Mouse (Mus musculus) G1E (cell line): Measurements from ENCODE around the gene Fam171a2. TPM values are rescaled to one million over a fixed set of nuclear protein-coding genes. Genes with fewer than 3 reads are reported as not detected.
A peak's percentile ranks its signal among the peaks of the same experiment; 100 is the strongest.

ENCODE experiments used
- ATAC-seq: 2 replicates; pipeline ENCODE4 v1.8.0; 2016; ENCODE audit warnings: mild to moderate bottlenecking; ENCODE audit not compliant: insufficient number of reproducible peaks, poor library complexity, low FRiP score, severe bottlenecking; ENCODE audit errors: extremely low read depth
- DNase-seq: peaks from one replicate; pipeline ENCODE4 v3.0.0; 2012; ENCODE audit warnings: low spot score
- H3K27me3 ChIP-seq: 2 replicates; pipeline ENCODE4 v1.6.1; 2012; ENCODE audit warnings: mild to moderate bottlenecking, low read length, inconsistent platforms; ENCODE audit not compliant: insufficient read depth
- H3K36me3 ChIP-seq: replicated peaks from 2 replicates; pipeline ENCODE3; 2012; ENCODE audit warnings: mild to moderate bottlenecking, inconsistent platforms
- H3K4me1 ChIP-seq: 2 replicates; pipeline ENCODE4 v1.6.1; 2012; ENCODE audit warnings: low read depth, low read length, inconsistent platforms, mixed read lengths; ENCODE audit not compliant: insufficient read depth
- H3K4me3 ChIP-seq: 2 replicates; pipeline ENCODE4 v1.5.1; 2012; ENCODE audit warnings: low read depth, mild to moderate bottlenecking, inconsistent platforms, low read length, moderate library complexity, mixed read lengths
- H3K9me3 ChIP-seq: replicated peaks from 2 replicates; pipeline ENCODE4 v1.6.1; 2012; ENCODE audit warnings: inconsistent platforms
- CTCF ChIP-seq: IDR thresholded peaks from 2 replicates; pipeline ENCODE4 v1.5.1; 2012; ENCODE audit warnings: low read depth, low read length, inconsistent platforms, mixed read lengths
- GATA1 ChIP-seq: IDR thresholded peaks from 2 replicates; pipeline ENCODE4 v1.6.1; 2012; ENCODE audit warnings: borderline replicate concordance, low read length, inconsistent platforms, mixed read lengths
- GATA2 ChIP-seq: IDR thresholded peaks from 2 replicates; pipeline ENCODE4 v1.6.1; 2012; ENCODE audit warnings: low read depth, low read length, inconsistent platforms, borderline replicate concordance
- POLR2AphosphoS5 ChIP-seq: IDR thresholded peaks from 2 replicates; pipeline ENCODE4 v1.6.1; 2012; ENCODE audit warnings: low read depth, low read length, inconsistent platforms; ENCODE audit not compliant: insufficient replicate concordance
- TAL1 ChIP-seq: conservative IDR thresholded peaks from 2 replicates; pipeline ENCODE4 v1.6.1; 2012; ENCODE audit warnings: low read depth, low read length, inconsistent platforms, mixed read lengths
- polyA plus RNA-seq: library from polyadenylated mRNA; stranded (reverse); fragments of >175 nt; gene quantifications from 2 replicates; pipeline ENCODE4 v1.2.3, GENCODE M21; 2012
- total RNA-seq, 2 experiments: library from RNA; stranded (forward) in 1 of 2; stranded (reverse) in 1 of 2; fragments of 200-1000 nt in 1 of 2; fragments of >200 nt in 1 of 2; fragmentation: Nextera tagmentation in 1 of 2; gene quantifications; 2 replicates each; pipeline ENCODE4 v1.2.3; 2014 to 2017

Gene Fam171a2
- total RNA-seq (2014; fragmentation: Nextera tagmentation): not detected in 2 replicates
- total RNA-seq (2017): 0.05 TPM in 1 of 2 replicates, not detected in the other
- polyA plus RNA-seq: 0.08 and 0.16 TPM in 2 replicates

GRCm38 (mm10) chr11:102447497-102447896 lies at the start of gene Fam171a2:
Gene Fam171a2 (minus strand): TSS chr11:102447682.
- TF ChIP-seq GATA1: no peak
- no peak for TF ChIP-seq GATA2
- TF ChIP-seq POLR2AphosphoS5: no peak
- TF ChIP-seq TAL1: no peak
- TF ChIP-seq CTCF: no peak
- Histone ChIP-seq H3K4me3 (peak within 1 kb of the TSS; percentile 57; the same call in 1 of the 2 replicates), H3K27me3 (peaks cover 82% of the 10 kb centered on the region), H3K36me3 (no peaks in the 10 kb centered on the region), H3K4me1 (peaks cover 14% of the 10 kb centered on the region), H3K9me3 (no peaks in the 10 kb centered on the region)
- ATAC-seq (no peak), DNase-seq (no peak)

GRCm38 (mm10) chr11:102496732-102497131 lies 49.2 kb upstream of the Fam171a2 start:
- H3K9me3 ChIP-seq: no peaks in the 10 kb centered on the region
- no peak for TF ChIP-seq GATA1
- TF ChIP-seq TAL1: no peak
- TF ChIP-seq GATA2: no peak
- ATAC-seq (no peak), DNase-seq (no peak)
- H3K27me3 ChIP-seq: no peaks in the 10 kb centered on the region
- H3K4me1 ChIP-seq: peaks cover 7% of the 10 kb centered on the region
- H3K36me3 ChIP-seq: peaks cover 84% of the 10 kb centered on the region
- H3K4me3 ChIP-seq: no peak overlapping the region

- DNase-seq (no peak), ATAC-seq (no peak)
- TF ChIP-seq POLR2AphosphoS5: no peak
- TF ChIP-seq GATA1: no peak
- TF ChIP-seq TAL1: no peak
- TF ChIP-seq GATA2: no peak
- no peak for TF ChIP-seq CTCF
- H3K4me1 ChIP-seq: peaks cover 7% of the 10 kb centered on the region
- H3K27me3 ChIP-seq: no peaks in the 10 kb centered on the region
- H3K4me3 ChIP-seq: no peak overlapping the region
- no peaks in the 10 kb centered on the region for H3K9me3 ChIP-seq
- H3K36me3 ChIP-seq: peaks cover 79% of the 10 kb centered on the region
Observed at GRCm38 (mm10) chr11:102496206-102496605, 48.7 kb upstream of the Fam171a2 start.

- Histone ChIP-seq H3K36me3 (peaks cover 76% of the 10 kb centered on the region), H3K4me1 (peaks cover 7% of the 10 kb centered on the region), H3K27me3 (no peaks in the 10 kb centered on the region), H3K4me3 (no peak overlapping the region), H3K9me3 (no peaks in the 10 kb centered on the region)
- ATAC-seq: no peak
- no peak for DNase-seq
- no peak for TF ChIP-seq POLR2AphosphoS5
- no peak for TF ChIP-seq TAL1
- TF ChIP-seq CTCF: no peak
- no peak for TF ChIP-seq GATA1
- TF ChIP-seq GATA2: no peak
Observed at GRCm38 (mm10) chr11:102495742-102496141, 48.3 kb upstream of the Fam171a2 start.

GRCm38 (mm10) chr11:102495114-102495513 lies 47.6 kb upstream of the Fam171a2 start:
- peaks cover 72% of the 10 kb centered on the region for H3K36me3 ChIP-seq
- no peaks in the 10 kb centered on the region for H3K27me3 ChIP-seq
- ATAC-seq: no peak
- no peak for DNase-seq
- no peak overlapping the region for H3K4me3 ChIP-seq
- H3K4me1 ChIP-seq: peaks cover 7% of the 10 kb centered on the region
- no peak for TF ChIP-seq GATA2
- TF ChIP-seq GATA1: no peak
- TF ChIP-seq CTCF: no peak
- no peak for TF ChIP-seq POLR2AphosphoS5
- no peak for TF ChIP-seq TAL1
- no peaks in the 10 kb centered on the region for H3K9me3 ChIP-seq

GRCm38 (mm10) chr11:102494063-102494650 lies 46.7 kb upstream of the Fam171a2 start:
- ATAC-seq: no peak
- Histone ChIP-seq H3K4me3 (no peak overlapping the region), H3K4me1 (peaks cover 12% of the 10 kb centered on the region), H3K36me3 (peaks cover 71% of the 10 kb centered on the region), H3K27me3 (no peaks in the 10 kb centered on the region), H3K9me3 (no peaks in the 10 kb centered on the region)
- TF ChIP-seq GATA2 (no peak), CTCF (no peak), GATA1 (no peak), POLR2AphosphoS5 (no peak), TAL1 (no peak)
- no peak for DNase-seq
